Mouse (Mus musculus) adrenal gland, postnatal 25 days (tissue): ENCODE measurements around the gene Gyg. TPM values are rescaled to one million over a fixed set of nuclear protein-coding genes. Genes with fewer than 3 reads are reported as not detected.

Experiments
- DNase-seq: peaks from one replicate; pipeline ENCODE4 v3.0.0; 2021; ENCODE audit warnings: mixed read lengths
- long read RNA-seq: library from polyadenylated mRNA; stranded (forward); transcript quantifications from one replicate; pipeline ENCODE4 v2.0.0, GENCODE M21; 2021
- total RNA-seq: library from RNA; stranded (reverse); gene quantifications from 2 replicates; pipeline ENCODE4 v1.2.3, GENCODE M21; 2021

Gene Gyg
- 119 and 129 TPM in 2 replicates for total RNA-seq
- long read RNA-seq, transcript Gyg-201 (7 exons, 1,922 nt) = major isoform, 40 of 52 reads
- long read RNA-seq, partial matches to known transcripts = 10 of 52 reads
- long read RNA-seq, other reads (novel, unspliced or antisense) = 2 of 52 reads

- peak; percentile 71 for DNase-seq
Measured at GRCm38 (mm10) chr3:20154531-20155367, at the start of gene Gyg. Gene Gyg, minus strand, starts transcription at chr3:20155317.

GRCm38 (mm10) chr3:20198869-20199268 is 43.8 kb upstream of the Gyg start:
- peak; percentile 63 for DNase-seq

- DNase-seq = peak; percentile 10
Measured at GRCm38 (mm10) chr3:20197878-20198277, 42.8 kb upstream of the Gyg start.

DNA sequence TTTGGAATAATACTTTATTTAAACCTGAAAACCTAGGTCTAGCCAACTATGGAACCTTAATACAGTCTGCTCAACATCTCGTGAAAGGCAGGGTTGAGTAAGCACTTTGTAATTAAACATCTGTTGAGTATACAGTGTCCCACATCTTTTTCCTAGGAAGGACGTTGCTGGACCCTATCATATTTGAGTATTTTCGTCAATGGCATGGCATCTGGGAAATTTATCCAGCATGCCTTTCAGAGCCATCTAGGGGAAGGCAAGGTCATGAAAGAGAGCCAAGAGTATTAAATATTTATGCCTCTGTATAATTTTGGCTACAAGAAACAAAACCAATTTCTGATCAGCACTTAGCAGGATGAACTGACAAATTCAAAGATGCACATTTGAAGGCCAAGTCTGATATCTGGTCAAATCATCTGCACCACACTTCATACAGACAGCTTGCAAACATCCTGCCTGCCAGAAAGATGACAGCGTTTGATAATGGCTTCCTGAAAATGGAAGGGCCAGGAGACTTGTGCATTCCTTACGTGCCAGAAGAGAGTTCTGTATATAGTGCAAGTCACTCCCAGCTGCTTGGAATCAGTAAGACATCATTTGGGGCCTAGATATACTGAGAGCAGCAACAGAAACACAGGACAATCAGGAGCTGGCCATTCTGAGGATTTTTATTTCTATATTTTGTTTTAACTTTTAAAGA is 34.0 kb upstream of the Gyg start:
- DNase-seq = no peak

- no peak for DNase-seq
Measured at GRCm38 (mm10) chr3:20172394-20172793, 17.3 kb upstream of the Gyg start.

GRCm38 (mm10) chr3:20167487-20167886 is 12.4 kb upstream of the Gyg start:
- no peak for DNase-seq

GRCm38 (mm10) chr3:20155476-20155875 is 359 bp upstream of the Gyg start:
- DNase-seq = no peak

- peak; percentile 12 for DNase-seq
Measured at GRCm38 (mm10) chr3:20151651-20152050, 3.5 kb downstream of the Gyg start.

GRCm38 (mm10) chr3:20150511-20150910 is 4.6 kb downstream of the Gyg start:
- no peak for DNase-seq

GRCm38 (mm10) chr3:20147647-20148046 is 7.5 kb downstream of the Gyg start:
- DNase-seq = no peak

DNA sequence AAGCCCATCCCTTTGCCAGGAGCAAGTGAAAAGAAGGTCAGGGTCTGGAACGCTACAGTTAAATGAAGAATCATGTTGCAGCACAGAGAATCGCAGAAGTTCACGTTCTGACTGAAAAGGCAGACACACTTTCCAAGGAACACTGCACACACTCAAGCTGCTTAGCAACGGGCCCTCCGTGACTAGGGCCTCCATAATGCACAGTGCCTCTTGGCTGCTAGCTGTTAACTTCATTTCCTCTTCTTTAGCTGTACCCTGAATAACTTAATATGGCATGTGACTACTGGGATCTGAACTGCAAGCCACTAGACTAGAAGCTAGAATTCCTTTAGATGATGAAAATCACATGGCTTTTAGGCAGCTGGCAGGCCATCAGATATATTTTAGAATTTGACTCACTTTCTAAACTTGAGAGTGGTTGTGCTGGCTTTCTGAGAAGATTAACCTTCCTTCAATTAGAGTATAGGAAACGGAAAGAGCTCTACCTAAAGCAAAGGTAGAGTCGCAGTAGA is 8.2 kb downstream of the Gyg start:
- DNase-seq = no peak

GRCm38 (mm10) chr3:20145696-20146113 is 9.4 kb downstream of the Gyg start:
- DNase-seq = no peak

DNA sequence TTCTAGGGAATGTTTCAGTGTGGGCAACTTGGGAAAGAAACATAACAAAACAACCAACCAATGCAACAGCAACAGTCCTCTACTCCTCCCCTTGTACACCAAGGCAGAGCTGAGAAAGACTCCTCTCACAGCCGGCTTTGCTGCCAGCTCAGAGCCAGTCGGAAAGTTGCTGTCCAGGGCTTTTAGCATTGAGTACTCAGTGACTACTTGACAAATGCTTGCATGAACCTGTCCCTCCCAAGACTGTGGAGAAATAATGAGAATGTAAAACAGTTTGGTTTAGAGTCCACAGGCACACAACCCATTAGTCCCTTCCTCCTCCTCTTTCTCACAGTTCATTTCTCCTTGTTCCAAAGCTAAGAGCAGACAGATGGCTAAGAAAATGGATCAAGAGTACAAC is 10.7 kb downstream of the Gyg start:
- no peak for DNase-seq

GRCm38 (mm10) chr3:20143726-20144125 is 11.4 kb downstream of the Gyg start:
- no peak for DNase-seq

GRCm38 (mm10) chr3:20142576-20142975 is 12.5 kb downstream of the Gyg start:
- no peak for DNase-seq

GRCm38 (mm10) chr3:20142101-20142500 is 13.0 kb downstream of the Gyg start:
- DNase-seq = no peak

GRCm38 (mm10) chr3:20141679-20142078 is 13.4 kb downstream of the Gyg start:
- no peak for DNase-seq

DNA sequence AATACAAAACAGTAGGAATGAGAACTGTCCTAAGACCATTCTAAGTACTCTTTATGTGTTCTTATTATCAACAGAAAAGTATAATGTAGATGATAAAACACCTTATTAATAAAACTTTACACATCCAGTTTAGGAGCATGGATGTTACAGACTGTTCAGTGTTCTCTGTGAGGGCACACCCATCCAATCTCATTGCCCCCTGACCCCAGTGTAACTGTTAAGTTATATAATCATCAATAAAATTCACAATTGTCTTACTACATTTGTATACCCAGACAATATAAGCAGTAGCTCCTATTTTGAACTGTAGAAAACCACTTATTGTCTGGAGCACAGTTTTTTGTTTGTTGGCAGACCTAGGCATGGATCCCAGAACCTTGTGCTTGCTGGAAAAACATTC is 13.9 kb downstream of the Gyg start:
- no peak for DNase-seq

DNA sequence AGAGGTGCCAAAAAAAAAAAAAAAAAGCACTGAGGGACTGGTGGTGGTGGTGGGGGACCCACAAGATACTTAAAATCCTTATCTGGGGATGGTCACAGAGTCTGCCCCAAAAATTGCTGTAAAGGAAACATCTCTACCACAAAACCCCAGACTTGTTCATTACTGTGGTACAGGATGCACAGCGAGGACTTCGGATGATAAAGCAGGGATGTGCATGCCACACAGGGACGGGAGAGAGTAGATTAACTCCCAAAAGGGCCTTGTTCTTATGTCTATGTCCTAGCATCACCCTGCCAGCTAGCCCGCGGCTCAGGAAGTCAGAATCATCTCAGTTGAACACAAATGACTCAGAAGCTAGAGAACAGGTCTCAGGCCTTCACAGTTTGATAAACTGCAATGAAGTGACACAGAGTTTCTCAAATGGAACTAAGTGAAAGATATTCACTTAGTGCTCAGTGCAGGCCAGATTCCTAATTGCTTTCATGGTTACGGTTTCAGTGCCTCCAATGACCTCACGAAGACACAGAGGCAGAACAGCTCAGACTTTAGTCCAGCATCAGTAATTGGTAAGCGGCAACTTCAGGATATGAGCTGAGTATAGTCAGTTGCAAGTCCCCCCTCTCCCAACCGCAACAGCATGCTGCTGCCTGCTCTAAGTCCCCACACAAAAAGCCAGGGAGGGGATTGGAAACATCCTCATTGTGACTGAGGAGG is 18.1 kb downstream of the Gyg start:
- DNase-seq = no peak

GRCm38 (mm10) chr3:20134545-20134944 is 20.6 kb downstream of the Gyg start:
- DNase-seq = no peak

- no peak for DNase-seq
Measured at GRCm38 (mm10) chr3:20133745-20134144, 21.4 kb downstream of the Gyg start.

GRCm38 (mm10) chr3:20132731-20133130 is 22.4 kb downstream of the Gyg start:
- DNase-seq = no peak

- no peak for DNase-seq
Measured at GRCm38 (mm10) chr3:20131350-20131720, 23.8 kb downstream of the Gyg start.
